Mouse (Mus musculus) ovary, adult 10 weeks (tissue): ENCODE measurements around the gene Olfr1373. TPM values are rescaled to one million over a fixed set of nuclear protein-coding genes. Genes with fewer than 3 reads are reported as not detected.

Experiments
- polyA plus RNA-seq: library from polyadenylated mRNA; stranded (reverse); fragments of 350-450 nt; fragmentation: Illumina TruSeq; extraction: RNeasy Lipid Tissue Mini Kit (QIAGEN cat#74804); gene quantifications from one replicate; pipeline ENCODE4 v1.2.3, GENCODE M21; 2014

Gene Olfr1373
- polyA plus RNA-seq: not detected

GRCm38 (mm10) chr11:52145428-52145827, at the start of gene Olfr1373:
Gene Olfr1373 (minus strand): TSS chr11:52145528.

GRCm38 (mm10) chr11:52098398-52098946, 46.9 kb downstream of the Olfr1373 start, which contains the start of gene Ppp2ca:
Gene Ppp2ca (plus strand): TSS chr11:52098681.

Other genes with a start within 250 kb of the Olfr1373 start
- 60.2 TPM for gene Cdkn2aipnl, start 177.9 kb downstream of the Olfr1373 start, polyA plus RNA-seq
- gene Ube2b, start 144.8 kb downstream of the Olfr1373 start, polyA plus RNA-seq: 402 TPM
- gene Cdkl3, start 141.3 kb downstream of the Olfr1373 start, polyA plus RNA-seq: 17.0 TPM
- gene Ppp2ca, start 46.8 kb downstream of the Olfr1373 start, polyA plus RNA-seq: 161 TPM
- not detected for gene Olfr1371, start 68.5 kb upstream of the Olfr1373 start, polyA plus RNA-seq
- gene Skp1a, start 86.5 kb upstream of the Olfr1373 start, polyA plus RNA-seq: 1,268 TPM
- 29.5 TPM for gene Tcf7, start 137.5 kb upstream of the Olfr1373 start, polyA plus RNA-seq
- 249 TPM for gene Vdac1, start 215.3 kb upstream of the Olfr1373 start, polyA plus RNA-seq